In the genomic region with DNA sequence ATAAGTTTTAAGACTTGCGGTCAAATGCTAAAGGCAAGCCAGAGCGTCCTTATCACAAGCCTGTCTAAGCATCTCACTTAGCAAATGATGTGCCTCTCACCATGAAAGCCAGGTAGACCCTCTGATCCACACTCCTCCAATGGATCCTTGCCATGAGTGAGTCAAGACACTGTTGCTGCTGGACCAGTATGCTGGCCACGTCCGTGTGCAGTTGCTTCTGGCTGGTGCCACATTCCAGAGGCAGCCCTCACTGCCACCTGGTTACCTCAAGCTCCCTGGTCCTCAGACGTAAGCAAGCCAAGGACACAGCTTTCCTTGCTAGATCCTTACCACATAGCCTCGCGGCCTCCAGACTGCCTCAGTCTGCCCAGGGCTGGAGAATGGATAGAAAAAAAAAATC, we compare ENCODE assay signal across 17 mouse cellular contexts. TPM values are rescaled to one million over a fixed set of nuclear protein-coding genes. Genes with fewer than 3 reads are reported as not detected.
A peak's percentile ranks its signal among the peaks of the same experiment; 100 is the strongest.
DNase-seq lines count a peak whose midpoint lies in the region; ATAC-seq and TF ChIP-seq lines count a peak whose summit lies in the region.
"Had no signal": no experiment of that assay in that cellular context is flagged by ENCODE, and none has a peak within 500 bp of the region (broad histone marks: within the 10 kb centered on the region; RNA-seq: fewer than 3 reads in every experiment).

No protein-coding gene starts in this region.

- DNase-seq in heart, postnatal 25 days (ENCODE audit: low spot score) = no peak
- DNase-seq in layer of hippocampus, adult 2 months (ENCODE audit: low spot score in 2 of 2) = no peak
- DNase-seq in layer of hippocampus, adult 18-20 months (ENCODE audit: low spot score in 2 of 2) = no peak
- no peak for DNase-seq in embryonic facial prominence, embryonic 10.5 days (ENCODE audit: low spot score)
- no peak for DNase-seq in right cerebral cortex, adult 18-20 months
- DNase-seq: cerebellum, adult 18-20 months; heart, adult 2 months; kidney, adult 9 months; right cerebral cortex, postnatal 4 days had no signal

- intact Hi-C loops in heart, postnatal 25 days (cut with DNase I) = loop anchor here (10.0 kb wide), 1 partner anchor 62 kb away; no protein-coding TSS in a partner anchor

- no peak overlapping the region for H3K9ac ChIP-seq in heart, embryonic 16.5 days (ENCODE audit: low read length)
- no peak overlapping the region for H3K9ac ChIP-seq in embryonic facial prominence, embryonic 15.5 days
- H3K9ac ChIP-seq: embryonic facial prominence, embryonic 12.5 days; forebrain, embryonic 12.5 days; liver, embryonic 15.5 days; neural tube, embryonic 12.5 days had no signal

- no peaks in the 10 kb centered on the region for H3K27me3 ChIP-seq in heart, embryonic 16.5 days (ENCODE audit: control insufficient read depth, insufficient read depth, low read length)
- no peaks in the 10 kb centered on the region for H3K27me3 ChIP-seq in embryonic facial prominence, embryonic 10.5 days (replicated peaks; ENCODE audit: low read depth, poor library complexity, severe bottlenecking)
- H3K27me3 ChIP-seq in embryonic facial prominence, embryonic 15.5 days = no peaks in the 10 kb centered on the region
- H3K27me3 ChIP-seq: embryonic facial prominence, embryonic 12.5 days; forebrain, embryonic 12.5 days; liver, embryonic 15.5 days; neural tube, embryonic 12.5 days had no signal

- H3K4me2 ChIP-seq in heart, embryonic 16.5 days (ENCODE audit: low read depth, low read length) = no peak overlapping the region
- no peak overlapping the region for H3K4me2 ChIP-seq in embryonic facial prominence, embryonic 15.5 days (replicated peaks)
- H3K4me2 ChIP-seq: embryonic facial prominence, embryonic 12.5 days; forebrain, embryonic 12.5 days; liver, embryonic 15.5 days; neural tube, embryonic 12.5 days had no signal

- H3K27ac ChIP-seq in heart, embryonic 16.5 days (ENCODE audit: low read length) = peak overlapping the region; percentile 80; the same call in 1 of the 2 replicates
- peak overlapping the region; percentile 80 for H3K27ac ChIP-seq in layer of hippocampus, adult 2 months
- peak overlapping the region; percentile 83; the same call in 1 of the 2 replicates for H3K27ac ChIP-seq in embryonic facial prominence, embryonic 10.5 days (replicated peaks)
- 0 out of 2 replicates have a peak overlapping the region, but pooled peaks have one; percentile 86 for H3K27ac ChIP-seq in embryonic facial prominence, embryonic 15.5 days (replicated peaks)
- H3K27ac ChIP-seq: liver, embryonic 15.5 days; neural tube, embryonic 12.5 days had no signal

- WGBS in heart, embryonic 16.5 days = 79% methylated on average over 7 of the region's 7 CpGs
- 88% methylated on average over 7 of the region's 7 CpGs for WGBS in embryonic facial prominence, embryonic 10.5 days
- WGBS in embryonic facial prominence, embryonic 15.5 days = 85% methylated on average over 7 of the region's 7 CpGs

- H3K36me3 ChIP-seq in heart, embryonic 16.5 days (ENCODE audit: control insufficient read depth, insufficient read depth) = peaks cover under 1% of the 10 kb centered on the region
- H3K36me3 ChIP-seq in embryonic facial prominence, embryonic 10.5 days (replicated peaks) = peaks cover 25% of the 10 kb centered on the region; the same call in 1 of the 2 replicates
- H3K36me3 ChIP-seq in embryonic facial prominence, embryonic 15.5 days = peaks cover 6% of the 10 kb centered on the region; the same call in 1 of the 2 replicates
- H3K36me3 ChIP-seq: embryonic facial prominence, embryonic 12.5 days; forebrain, embryonic 12.5 days; G1E; neural tube, embryonic 12.5 days had no signal

- TF ChIP-seq CTCF in layer of hippocampus, adult 2 months (conservative IDR thresholded peaks at IDR 0.05) = no peak

- peaks cover 38% of the 10 kb centered on the region for H3K4me1 ChIP-seq in heart, embryonic 16.5 days (ENCODE audit: control insufficient read depth, insufficient read depth, low read length)
- peaks cover 58% of the 10 kb centered on the region for H3K4me1 ChIP-seq in embryonic facial prominence, embryonic 10.5 days
- peaks cover 47% of the 10 kb centered on the region for H3K4me1 ChIP-seq in embryonic facial prominence, embryonic 15.5 days

- ATAC-seq in heart, embryonic 16.5 days (replicated peaks; ENCODE audit: extremely low read depth, insufficient read depth, low FRiP score) = no peak
- ATAC-seq in embryonic facial prominence, embryonic 15.5 days (ENCODE audit: insufficient number of reproducible peaks, low FRiP score, low TSS enrichment, low read depth) = no peak
- ATAC-seq: midbrain, embryonic 16.5 days had no signal

- H3K4me3 ChIP-seq in heart, embryonic 16.5 days (ENCODE audit: low read length) = no peak overlapping the region
- no peak overlapping the region for H3K4me3 ChIP-seq in layer of hippocampus, adult 2 months
- H3K4me3 ChIP-seq in embryonic facial prominence, embryonic 10.5 days = no peak overlapping the region
- no peak overlapping the region for H3K4me3 ChIP-seq in embryonic facial prominence, embryonic 15.5 days (replicated peaks)
- H3K4me3 ChIP-seq: embryonic facial prominence, embryonic 12.5 days; forebrain, embryonic 12.5 days; heart, adult 2 months; liver, embryonic 15.5 days; neural tube, embryonic 12.5 days had no signal

- H3K9me3 ChIP-seq in heart, embryonic 16.5 days (replicated peaks; ENCODE audit: control insufficient read depth, low read length) = no peaks in the 10 kb centered on the region
- 0 out of 2 replicates have a peak, but pooled peaks cover 3% of the 10 kb centered on the region for H3K9me3 ChIP-seq in embryonic facial prominence, embryonic 10.5 days
- no peaks in the 10 kb centered on the region for H3K9me3 ChIP-seq in embryonic facial prominence, embryonic 15.5 days (replicated peaks)
- H3K9me3 ChIP-seq: embryonic facial prominence, embryonic 12.5 days; forebrain, embryonic 12.5 days; liver, embryonic 15.5 days; neural tube, embryonic 12.5 days had no signal

RNA-seq across cellular contexts. Expression of a gene that starts 46.8 kb away (rescaled TPM):
- polyA plus RNA-seq in heart, embryonic 16.5 days (2015; fragmentation: Nextera tagmentation; extraction: Ambion mirVana) = 8.1 and 9.3 TPM in 2 replicates
- 10 to 100 TPM; 10.1 to 12.7 TPM for total RNA-seq in heart, postnatal 25 days (2021)
- 10 to 100 TPM; 23.9 to 28.0 TPM for total RNA-seq in layer of hippocampus, adult 2 months (2021)
- total RNA-seq in layer of hippocampus, adult 18-20 months (2021) = 10 to 100 TPM; 25.1 to 27.1 TPM
- 10.1 and 11.0 TPM in 2 replicates for polyA plus RNA-seq in embryonic facial prominence, embryonic 10.5 days (2016; fragmentation: Nextera tagmentation; extraction: Ambion mirVana)
- polyA plus RNA-seq in embryonic facial prominence, embryonic 15.5 days (2015; fragmentation: Nextera tagmentation; extraction: Ambion mirVana) = 18.5 and 19.2 TPM in 2 replicates
- polyA plus RNA-seq: G1E had no signal
